Mouse (Mus musculus) embryonic facial prominence, embryonic 11.5 days (tissue): ENCODE data around the gene Epha6. TPM values are rescaled to one million over a fixed set of nuclear protein-coding genes. Genes with fewer than 3 reads are reported as not detected.

Experiments
- ATAC-seq: fragments of 200-750 bp; cut with Nextera tagmentation; replicated peaks from 2 replicates; pipeline ENCODE4 v1.8.0; 2017; ENCODE audit warnings: low read depth; ENCODE audit not compliant: insufficient number of reproducible peaks, low FRiP score, low TSS enrichment
- DNase-seq: peaks from one replicate; pipeline ENCODE4 v3.0.0-alpha.2; 2015; ENCODE audit warnings: low spot score
- H3K27ac ChIP-seq: fragments of 300-500 bp; sonication (generic); replicated peaks from 2 replicates; pipeline ENCODE4 v1.5.1; 2014; ENCODE audit warnings: mild to moderate bottlenecking, low read depth, low read length, control low read depth
- H3K27me3 ChIP-seq: fragments of 300-500 bp; sonication (generic); 2 replicates; pipeline ENCODE4 v1.6.1; 2014; ENCODE audit warnings: mild to moderate bottlenecking, low read length, moderate library complexity, mixed read lengths; ENCODE audit not compliant: control insufficient read depth, insufficient read depth
- H3K36me3 ChIP-seq: fragments of 300-500 bp; sonication (generic); replicated peaks from 2 replicates; pipeline ENCODE4 v1.6.1; 2014; ENCODE audit warnings: low read depth, mild to moderate bottlenecking, low read length, moderate library complexity, mixed read lengths; ENCODE audit not compliant: control insufficient read depth, insufficient read depth
- H3K4me1 ChIP-seq: fragments of 300-500 bp; sonication (generic); 2 replicates; pipeline ENCODE4 v1.6.1; 2014; ENCODE audit warnings: low read length, mixed read lengths; ENCODE audit not compliant: control insufficient read depth, insufficient read depth
- H3K4me2 ChIP-seq: fragments of 300-500 bp; sonication (generic); 2 replicates; pipeline ENCODE4 v1.6.1; 2014; ENCODE audit warnings: low read depth, mild to moderate bottlenecking, control low read depth, low read length, moderate library complexity
- H3K4me3 ChIP-seq: fragments of 300-500 bp; sonication (generic); 2 replicates; pipeline ENCODE4 v1.5.1; 2014; ENCODE audit warnings: low read depth, low read length, control low read depth
- H3K9ac ChIP-seq: fragments of 300-500 bp; sonication (generic); replicated peaks from 2 replicates; pipeline ENCODE4 v1.6.1; 2014; ENCODE audit warnings: mild to moderate bottlenecking, control low read depth, low read length
- H3K9me3 ChIP-seq: fragments of 300-500 bp; sonication (generic); replicated peaks from 2 replicates; pipeline ENCODE4 v1.6.1; 2016; ENCODE audit warnings: mild to moderate bottlenecking, low read length, inconsistent platforms, mixed read lengths; ENCODE audit not compliant: control insufficient read depth
- WGBS: fragments of 180-500 bp; shearing (Covaris S2); extraction: QIAGEN DNeasy Blood & Tissue Kit; methylation state at CpG from one replicate; pipeline ENCODE4 v1.1.7; 2014; 5-methylcytosine and 5-hydroxymethylcytosine counted together
- polyA plus RNA-seq: library from polyadenylated mRNA; unstranded; fragments of >200 nt; fragmentation: Nextera tagmentation; extraction: Ambion mirVana; gene quantifications from 2 replicates; pipeline ENCODE4 v1.2.1, GENCODE M21; 2014

Epha6 gene
- polyA plus RNA-seq: 0.50 TPM in 1 of 2 replicates, not detected in the other

- DNase-seq (peak; percentile 63), ATAC-seq (peak; percentile 77)
- peaks cover 10% of the 10 kb centered on the region for H3K27me3 ChIP-seq
- under 1% methylated on average over 39 of the region's 45 CpGs for WGBS
- peak within 1 kb of the TSS; percentile 93 for H3K4me2 ChIP-seq
- no peak within 1 kb of the TSS for H3K27ac ChIP-seq
- no peaks in the 10 kb centered on the region for H3K9me3 ChIP-seq
- H3K9ac ChIP-seq: peak within 1 kb of the TSS; percentile 43
- H3K36me3 ChIP-seq: no peaks in the 10 kb centered on the region
- peak within 1 kb of the TSS; percentile 43 for H3K4me3 ChIP-seq
- no peaks in the 10 kb centered on the region; the same call in 1 of the 2 replicates for H3K4me1 ChIP-seq
Measured at GRCm38 (mm10) chr16:60605061-60605831, at the start of gene Epha6. Epha6 (minus strand) TSS chr16:60605531.

- Histone ChIP-seq H3K27me3 (no peaks in the 10 kb centered on the region), H3K4me2 (no peak overlapping the region), H3K9me3 (no peaks in the 10 kb centered on the region), H3K4me3 (no peak overlapping the region), H3K36me3 (no peaks in the 10 kb centered on the region), H3K4me1 (no peaks in the 10 kb centered on the region), H3K27ac (no peak overlapping the region), H3K9ac (no peak overlapping the region)
- ATAC-seq: no peak
- no peak for DNase-seq
Measured at GRCm38 (mm10) chr16:60651716-60652115, 46.4 kb upstream of the Epha6 start.

GRCm38 (mm10) chr16:60628091-60628490, 22.8 kb upstream of the Epha6 start:
- H3K27me3 ChIP-seq: no peaks in the 10 kb centered on the region
- H3K4me3 ChIP-seq: no peak overlapping the region
- H3K9me3 ChIP-seq: no peaks in the 10 kb centered on the region
- no peak overlapping the region for H3K27ac ChIP-seq
- H3K4me1 ChIP-seq: no peaks in the 10 kb centered on the region
- DNase-seq (no peak), ATAC-seq (no peak)
- no peaks in the 10 kb centered on the region for H3K36me3 ChIP-seq
- no peak overlapping the region for H3K9ac ChIP-seq
- H3K4me2 ChIP-seq: no peak overlapping the region

- ATAC-seq: peak; percentile 83
- H3K27ac ChIP-seq: no peak overlapping the region
- H3K27me3 ChIP-seq: peaks cover 10% of the 10 kb centered on the region
- WGBS: under 1% methylated on average over 38 of the region's 38 CpGs
- peak; percentile 78 for DNase-seq
- no peaks in the 10 kb centered on the region for H3K36me3 ChIP-seq
- H3K9ac ChIP-seq: no peak overlapping the region; the same call in none of the 2 replicates
- peak overlapping the region; percentile 43 for H3K4me3 ChIP-seq
- no peaks in the 10 kb centered on the region for H3K9me3 ChIP-seq
- H3K4me1 ChIP-seq: no peaks in the 10 kb centered on the region; the same call in 1 of the 2 replicates
- H3K4me2 ChIP-seq: peak overlapping the region; percentile 93
Measured at GRCm38 (mm10) chr16:60605832-60606583, 677 bp upstream of the Epha6 start.

DNA sequence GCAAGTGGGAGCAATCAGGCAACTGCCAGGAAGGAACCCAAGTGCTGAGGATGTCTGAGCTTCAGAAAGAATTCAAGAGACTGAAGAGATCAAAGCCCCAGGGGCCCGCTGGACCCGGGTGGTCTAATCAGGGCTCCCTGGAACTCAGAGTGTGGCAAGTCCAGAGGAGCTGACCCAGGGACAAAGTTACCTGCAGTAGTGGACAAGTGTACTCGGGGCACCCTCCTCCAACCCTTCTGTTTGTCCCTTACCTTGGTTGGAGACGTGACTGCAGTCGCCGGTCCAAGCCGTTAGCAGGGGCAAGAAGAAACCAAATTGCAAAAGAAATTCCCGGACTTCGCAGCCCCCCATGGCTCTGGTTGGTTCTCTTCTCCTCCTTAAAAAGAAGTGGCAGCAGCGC, 718 bp downstream of the Epha6 start:
- H3K9ac ChIP-seq: peak overlapping the region; percentile 43
- DNase-seq (no peak), ATAC-seq (no peak)
- H3K9me3 ChIP-seq: no peaks in the 10 kb centered on the region
- H3K36me3 ChIP-seq: no peaks in the 10 kb centered on the region
- H3K4me3 ChIP-seq: peak overlapping the region; percentile 43
- no peaks in the 10 kb centered on the region; the same call in 1 of the 2 replicates for H3K4me1 ChIP-seq
- H3K27me3 ChIP-seq: peaks cover 10% of the 10 kb centered on the region
- WGBS: under 1% methylated on average over 10 of the region's 10 CpGs
- no peak overlapping the region for H3K27ac ChIP-seq
- peak overlapping the region; percentile 93 for H3K4me2 ChIP-seq

DNA sequence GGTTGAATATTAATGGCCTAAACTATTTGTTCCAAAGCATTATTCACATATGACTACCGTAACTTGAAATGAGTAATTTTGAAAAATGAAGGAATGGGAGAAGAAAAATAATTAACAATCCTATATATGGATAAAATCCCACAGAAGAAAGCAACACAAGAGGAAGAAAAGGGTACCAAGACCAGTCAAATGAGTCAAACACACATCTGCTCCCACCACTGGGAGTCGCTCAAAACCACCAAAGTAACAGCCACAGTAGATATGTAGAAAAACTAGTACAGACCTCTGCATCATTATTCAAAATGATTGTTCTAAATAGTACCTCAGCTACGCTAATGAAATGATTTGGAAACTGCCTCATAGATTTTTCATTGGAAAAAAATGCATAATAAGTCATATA, 20.0 kb downstream of the Epha6 start:
- WGBS: 82% methylated on average over 3 of the region's 3 CpGs
- no peak for ATAC-seq
- H3K4me2 ChIP-seq: no peak overlapping the region

GRCm38 (mm10) chr16:60584695-60585094, 20.6 kb downstream of the Epha6 start:
- Histone ChIP-seq H3K4me1 (no peaks in the 10 kb centered on the region), H3K36me3 (no peaks in the 10 kb centered on the region), H3K27ac (no peak overlapping the region), H3K4me3 (no peak overlapping the region), H3K27me3 (no peaks in the 10 kb centered on the region), H3K9me3 (no peaks in the 10 kb centered on the region), H3K4me2 (no peak overlapping the region), H3K9ac (no peak overlapping the region)
- DNase-seq (no peak), ATAC-seq (no peak)
- WGBS: 80% methylated on average over 7 of the region's 7 CpGs

More for the DNA sequence above, 20.0 kb downstream of the Epha6 start:
- H3K27ac ChIP-seq: no peak overlapping the region
- H3K4me3 ChIP-seq: no peak overlapping the region
- H3K27me3 ChIP-seq: no peaks in the 10 kb centered on the region
- H3K9me3 ChIP-seq: no peaks in the 10 kb centered on the region
- no peak for DNase-seq
- no peaks in the 10 kb centered on the region for H3K4me1 ChIP-seq
- H3K9ac ChIP-seq: no peak overlapping the region
- no peaks in the 10 kb centered on the region for H3K36me3 ChIP-seq

DNA sequence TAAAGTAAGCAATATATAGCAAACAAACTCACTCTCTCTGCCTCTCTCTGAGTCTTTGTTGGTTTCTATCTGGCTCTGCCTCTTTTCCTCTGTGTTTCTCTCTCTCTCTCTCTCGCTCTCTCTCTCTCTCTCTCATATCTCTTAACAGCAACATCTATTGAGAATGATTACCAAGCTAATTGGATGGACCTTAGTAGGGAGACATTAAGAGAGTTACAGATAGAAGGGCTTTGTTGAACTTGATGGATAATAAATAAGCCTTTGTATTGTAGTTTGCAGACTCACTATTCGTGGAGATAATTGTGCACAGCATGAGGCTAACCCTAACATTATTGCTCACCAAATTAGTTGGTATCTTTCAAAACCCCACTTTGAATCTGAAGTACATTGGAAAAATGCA, 34.8 kb downstream of the Epha6 start:
- no peaks in the 10 kb centered on the region for H3K27me3 ChIP-seq
- H3K4me2 ChIP-seq: no peak overlapping the region
- H3K27ac ChIP-seq: no peak overlapping the region
- H3K4me3 ChIP-seq: no peak overlapping the region
- H3K9ac ChIP-seq: no peak overlapping the region
- H3K36me3 ChIP-seq: no peaks in the 10 kb centered on the region
- H3K4me1 ChIP-seq: no peaks in the 10 kb centered on the region
- DNase-seq (no peak), ATAC-seq (no peak)
- WGBS: 48% methylated on average over 2 of the region's 2 CpGs
- no peaks in the 10 kb centered on the region for H3K9me3 ChIP-seq
